Comparison of ENCODE assay signal across 8 mouse cellular contexts in the genomic region with DNA sequence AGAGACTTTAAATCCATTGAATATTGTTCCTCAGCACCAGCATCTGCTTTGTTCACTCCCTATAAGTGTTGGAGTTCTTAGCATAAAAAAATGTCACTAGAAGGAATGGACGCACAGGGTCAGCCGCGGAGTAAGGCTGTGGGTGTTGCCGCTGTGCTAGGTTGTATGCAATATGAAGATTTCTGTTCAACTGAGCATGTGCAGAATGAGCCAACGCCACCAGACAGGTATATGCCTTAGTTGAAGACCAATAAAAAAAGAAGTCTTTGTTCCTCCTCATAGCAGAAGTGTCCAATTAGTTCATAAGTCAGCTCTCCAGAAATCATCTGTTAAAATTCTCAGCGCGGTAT. TPM values are rescaled to one million over a fixed set of nuclear protein-coding genes. Genes with fewer than 3 reads are reported as not detected.
DNase-seq lines count a peak whose midpoint lies in the region; ATAC-seq and TF ChIP-seq lines count a peak whose summit lies in the region.

No protein-coding gene starts in this region.

- peak overlapping the region; percentile 87 for H3K4me3 ChIP-seq in gastrocnemius, adult 2 months
- peak overlapping the region; percentile 69 for H3K4me3 ChIP-seq in embryonic fibroblast, embryonic 13.5 days (ENCODE audit: insufficient read depth, low read length)
- H3K4me3 ChIP-seq in hindbrain, embryonic 16.5 days (ENCODE audit: low read length), result peak overlapping the region; percentile 61
- peak overlapping the region; percentile 50 for H3K4me3 ChIP-seq in limb, embryonic 11.5 days (ENCODE audit: low read depth, low read length)
- H3K4me3 ChIP-seq in midbrain, embryonic 10.5 days, result peak overlapping the region; percentile 67

- TF ChIP-seq CTCF in gastrocnemius, adult 2 months (IDR thresholded peaks at IDR 0.05), result no peak
- TF ChIP-seq CTCF in embryonic fibroblast, embryonic 13.5 days (IDR thresholded peaks at IDR 0.05; ENCODE audit: borderline replicate concordance, insufficient read depth, low read length), result no peak

- WGBS in hindbrain, embryonic 16.5 days, result 22% methylated on average over 7 of the region's 7 CpGs
- WGBS in limb, embryonic 11.5 days, result 24% methylated on average over 7 of the region's 7 CpGs
- 33% methylated on average over 7 of the region's 7 CpGs for WGBS in midbrain, embryonic 10.5 days

- H3K4me1 ChIP-seq in embryonic fibroblast, embryonic 13.5 days (ENCODE audit: control insufficient read depth, insufficient read depth, low read length), result no peaks in the 10 kb centered on the region
- H3K4me1 ChIP-seq in hindbrain, embryonic 16.5 days (ENCODE audit: control insufficient read depth, insufficient read depth, low read depth, low read length), result no peaks in the 10 kb centered on the region; the same call in 1 of the 2 replicates
- H3K4me1 ChIP-seq in limb, embryonic 11.5 days (ENCODE audit: control insufficient read depth, insufficient read depth, low read length), result no peaks in the 10 kb centered on the region
- no peaks in the 10 kb centered on the region for H3K4me1 ChIP-seq in midbrain, embryonic 10.5 days

- peak overlapping the region; percentile 90 for H3K27ac ChIP-seq in gastrocnemius, adult 2 months
- H3K27ac ChIP-seq in embryonic fibroblast, embryonic 13.5 days (ENCODE audit: insufficient read depth, low read length), result peak overlapping the region; percentile 84
- H3K27ac ChIP-seq in hindbrain, embryonic 16.5 days (ENCODE audit: low read depth, low read length), result peak overlapping the region; percentile 91
- H3K27ac ChIP-seq in limb, embryonic 11.5 days (replicated peaks; ENCODE audit: low read depth, low read length), result no peak overlapping the region
- H3K27ac ChIP-seq in midbrain, embryonic 10.5 days (replicated peaks), result peak overlapping the region; percentile 92

- no peaks in the 10 kb centered on the region for H3K27me3 ChIP-seq in hindbrain, embryonic 16.5 days (replicated peaks; ENCODE audit: control insufficient read depth, insufficient read depth, low read length)
- H3K27me3 ChIP-seq in limb, embryonic 11.5 days (ENCODE audit: control insufficient read depth, insufficient read depth, low read length), result no peaks in the 10 kb centered on the region
- H3K27me3 ChIP-seq in midbrain, embryonic 10.5 days (ENCODE audit: low read depth, poor library complexity, severe bottlenecking), result no peaks in the 10 kb centered on the region

- intact Hi-C loops in gastrocnemius, adult 2 months (cut with DNase I), result loop anchor here (5.0 kb wide), 1 partner anchor 140 kb away; no protein-coding TSS in a partner anchor

- H3K9ac ChIP-seq in hindbrain, embryonic 16.5 days (ENCODE audit: low read depth, low read length), result peak overlapping the region; percentile 65
- H3K9ac ChIP-seq in limb, embryonic 11.5 days (ENCODE audit: low read length), result peak overlapping the region; percentile 9; the same call in 1 of the 2 replicates

- TF ChIP-seq POLR2A in embryonic fibroblast, embryonic 13.5 days (IDR thresholded peaks at IDR 0.05; ENCODE audit: low read depth, low read length), result no peak; the same call in 1 of the 2 replicates

- peak; percentile 14 for DNase-seq in gastrocnemius, adult 2 months
- DNase-seq in gastrocnemius, postnatal 4 days (ENCODE audit: low spot score in 2 of 2), result no peak
- DNase-seq in MN1 (ENCODE audit: low spot score), result peak; percentile 21
- DNase-seq in limb, embryonic 11.5 days (ENCODE audit: low spot score), result peak; percentile 35
- peak; percentile 14 for DNase-seq in midbrain, embryonic 10.5 days (ENCODE audit: low spot score)

- ATAC-seq in hindbrain, embryonic 16.5 days, result peak; percentile 63
- ATAC-seq in limb, embryonic 11.5 days (ENCODE audit: insufficient number of reproducible peaks, low FRiP score, low TSS enrichment, low read depth), result no peak
- ATAC-seq in erythroid progenitor cell, adult 5-6 weeks (replicated peaks; ENCODE audit: low FRiP score, poor library complexity, severe bottlenecking), result no peak

- H3K4me2 ChIP-seq in hindbrain, embryonic 16.5 days (ENCODE audit: low read length), result peak overlapping the region; percentile 54
- H3K4me2 ChIP-seq in limb, embryonic 11.5 days (ENCODE audit: low read depth, severe bottlenecking), result peak overlapping the region; percentile 40; the same call in 1 of the 2 replicates

- no peaks in the 10 kb centered on the region for H3K9me3 ChIP-seq in hindbrain, embryonic 16.5 days (ENCODE audit: control insufficient read depth, low read length)
- no peaks in the 10 kb centered on the region for H3K9me3 ChIP-seq in limb, embryonic 11.5 days (ENCODE audit: control insufficient read depth, low read length)
- H3K9me3 ChIP-seq in midbrain, embryonic 10.5 days (replicated peaks), result 0 out of 2 replicates have a peak, but pooled peaks cover 6% of the 10 kb centered on the region

- no peaks in the 10 kb centered on the region for H3K36me3 ChIP-seq in hindbrain, embryonic 16.5 days (ENCODE audit: control insufficient read depth, insufficient read depth, low read length)
- H3K36me3 ChIP-seq in limb, embryonic 11.5 days (ENCODE audit: control insufficient read depth, insufficient read depth, low read length), result no peaks in the 10 kb centered on the region
- H3K36me3 ChIP-seq in midbrain, embryonic 10.5 days, result no peaks in the 10 kb centered on the region

RNA-seq across cellular contexts. Expression of a gene that starts 3.7 kb away (rescaled TPM):
- total RNA-seq in gastrocnemius, adult 2 months (2021), result 10 to 100 TPM; 11.0 to 14.7 TPM
- 10 to 100 TPM; 35.7 to 46.0 TPM for total RNA-seq in gastrocnemius, postnatal 4 days (2021)
- 137 and 139 TPM in 2 replicates for polyA plus RNA-seq in embryonic fibroblast, embryonic 13.5 days (2011; ENCODE audit: insufficient read length, low read depth, missing spikeins)
- polyA plus RNA-seq in hindbrain, embryonic 16.5 days (2015; fragmentation: Nextera tagmentation; extraction: Ambion mirVana), result 62.8 and 65.6 TPM in 2 replicates
- polyA plus RNA-seq in limb, embryonic 11.5 days (2014; fragmentation: Nextera tagmentation; extraction: Ambion mirVana), result 12.8 and 16.5 TPM in 2 replicates
- 12.4 and 15.7 TPM in 2 replicates for polyA plus RNA-seq in midbrain, embryonic 10.5 days (2016; fragmentation: Nextera tagmentation; extraction: Ambion mirVana)
- total RNA-seq in erythroid progenitor cell, adult 5-6 weeks (2015; ENCODE audit: low replicate concordance), result 5.0 and 7.1 TPM in 2 replicates
- total RNA-seq in erythroid progenitor cell, adult 5-6 weeks (2017; ENCODE audit: low replicate concordance), result 0.08 and 0.39 TPM in 2 replicates

Comparison
In these comparisons a context has a peak if more than half of its experiments do, and no peak if none do; other contexts are left out.
1. DNase-seq: peak in gastrocnemius, adult 2 months (single experiment), MN1 (single experiment), limb, embryonic 11.5 days (single experiment) and midbrain, embryonic 10.5 days (single experiment); none in gastrocnemius, postnatal 4 days (0 of 2).
2. Peak in every context shown above with its lines, with median percentiles within 50 percentile points of each other: H3K4me3 ChIP-seq.